Mouse (Mus musculus) thymus, postnatal 25 days (tissue): ENCODE results near the gene Gm49355.
A peak's percentile ranks its signal among the peaks of the same experiment; 100 is the strongest.
"Not testable (repeated sequence)": the region's sequence is repeated elsewhere in the genome, so short reads cannot be mapped to it uniquely, and the experiment has no call there.

ENCODE experiments used
- DNase-seq: peaks from one replicate; pipeline ENCODE4 v3.0.0; 2022

Gm49355 gene

GRCm38 (mm10) chr14:12283641-12284040 is at the start of gene Gm49355:
Gm49355 (plus strand) TSS chr14:12283976.
- DNase-seq = no peak

GRCm38 (mm10) chr14:12243726-12244125 is 40.0 kb upstream of the Gm49355 start:
- DNase-seq = no peak

- no peak for DNase-seq
Observed at GRCm38 (mm10) chr14:12276031-12276430, 7.7 kb upstream of the Gm49355 start.

GRCm38 (mm10) chr14:12284141-12284912 is 551 bp downstream of the Gm49355 start, which contains the start of gene 3830406C13Rik:
3830406C13Rik (plus strand) TSS chr14:12284173.
- peak; percentile 80 for DNase-seq

GRCm38 (mm10) chr14:12289747-12290146 is 6.0 kb downstream of the Gm49355 start:
- not testable (repeated sequence) for DNase-seq

GRCm38 (mm10) chr14:12296391-12296790 is 12.6 kb downstream of the Gm49355 start:
- DNase-seq = no peak

GRCm38 (mm10) chr14:12299171-12299570 is 15.4 kb downstream of the Gm49355 start:
- DNase-seq = no peak

GRCm38 (mm10) chr14:12299654-12300053 is 15.9 kb downstream of the Gm49355 start:
- no peak for DNase-seq

GRCm38 (mm10) chr14:12300275-12300674 is 16.5 kb downstream of the Gm49355 start:
- no peak for DNase-seq

- no peak for DNase-seq
Observed at GRCm38 (mm10) chr14:12300677-12301076, 16.9 kb downstream of the Gm49355 start.

GRCm38 (mm10) chr14:12303106-12303505 is 19.3 kb downstream of the Gm49355 start:
- DNase-seq = no peak

- DNase-seq = no peak
Observed at GRCm38 (mm10) chr14:12333622-12334021, 49.8 kb downstream of the Gm49355 start.

GRCm38 (mm10) chr14:12334925-12335324 is 51.1 kb downstream of the Gm49355 start:
- DNase-seq = no peak

GRCm38 (mm10) chr14:12337421-12337997 is 53.7 kb downstream of the Gm49355 start:
- DNase-seq = no peak

GRCm38 (mm10) chr14:12337998-12338809 is 54.4 kb downstream of the Gm49355 start:
- no peak for DNase-seq

GRCm38 (mm10) chr14:12338811-12339565 is 55.2 kb downstream of the Gm49355 start:
- no peak for DNase-seq

- no peak for DNase-seq
Observed at GRCm38 (mm10) chr14:12340238-12341074, 56.7 kb downstream of the Gm49355 start.

- no peak for DNase-seq
Observed at GRCm38 (mm10) chr14:12341075-12341788, 57.5 kb downstream of the Gm49355 start.

- DNase-seq = no peak
Observed at GRCm38 (mm10) chr14:12341789-12342457, 58.1 kb downstream of the Gm49355 start.

- DNase-seq = no peak
Observed at GRCm38 (mm10) chr14:12342458-12343131, 58.8 kb downstream of the Gm49355 start.
